23 mouse cellular contexts compared by ENCODE assay signal in genomic region chr16:3852586-3852985, GRCm38 (mm10). TPM values are rescaled to one million over a fixed set of nuclear protein-coding genes. Genes with fewer than 3 reads are reported as not detected.
DNase-seq lines count a peak whose midpoint lies in the region; ATAC-seq and TF ChIP-seq lines count a peak whose summit lies in the region.
"Had no signal": no experiment of that assay in that cellular context is flagged by ENCODE, and none has a peak within 500 bp of the region (broad histone marks: within the 10 kb centered on the region; RNA-seq: fewer than 3 reads in every experiment).

No protein-coding gene starts in this region.

- H3K4me3 ChIP-seq in layer of hippocampus, adult 2 months: no peak overlapping the region
- no peak overlapping the region for H3K4me3 ChIP-seq in limb, embryonic 11.5 days (ENCODE audit: low read depth, low read length)
- H3K4me3 ChIP-seq: megakaryocyte, embryonic 14.5 days; neural tube, embryonic 12.5 days had no signal

- no peak overlapping the region for H3K4me2 ChIP-seq in limb, embryonic 11.5 days (ENCODE audit: low read depth, severe bottlenecking)
- H3K4me2 ChIP-seq: heart, embryonic 11.5 days; neural tube, embryonic 12.5 days had no signal

- TF ChIP-seq CTCF in layer of hippocampus, adult 2 months (conservative IDR thresholded peaks at IDR 0.05): no peak

- no peaks in the 10 kb centered on the region for H3K4me1 ChIP-seq in limb, embryonic 11.5 days (ENCODE audit: control insufficient read depth, insufficient read depth, low read length)

- no peaks in the 10 kb centered on the region for H3K9me3 ChIP-seq in limb, embryonic 11.5 days (ENCODE audit: control insufficient read depth, low read length)
- H3K9me3 ChIP-seq: megakaryocyte, embryonic 14.5 days; neural tube, embryonic 12.5 days had no signal

- no peak overlapping the region for H3K9ac ChIP-seq in limb, embryonic 11.5 days (ENCODE audit: low read length)
- H3K9ac ChIP-seq: liver, embryonic 14.5 days; neural tube, embryonic 12.5 days had no signal

- 21% methylated on average over 12 of the region's 12 CpGs for WGBS in limb, embryonic 11.5 days

- ATAC-seq in limb, embryonic 11.5 days (ENCODE audit: insufficient number of reproducible peaks, low FRiP score, low TSS enrichment, low read depth): no peak
- ATAC-seq: hindbrain, postnatal 0 days had no signal

- H3K27ac ChIP-seq in layer of hippocampus, adult 2 months: no peak overlapping the region
- H3K27ac ChIP-seq in limb, embryonic 11.5 days (replicated peaks; ENCODE audit: low read depth, low read length): no peak overlapping the region
- H3K27ac ChIP-seq: hindbrain, postnatal 0 days; liver, embryonic 14.5 days; neural tube, embryonic 12.5 days had no signal

- no peaks in the 10 kb centered on the region for H3K36me3 ChIP-seq in limb, embryonic 11.5 days (ENCODE audit: control insufficient read depth, insufficient read depth, low read length)
- H3K36me3 ChIP-seq: neural tube, embryonic 12.5 days had no signal

- H3K27me3 ChIP-seq in limb, embryonic 11.5 days (ENCODE audit: control insufficient read depth, insufficient read depth, low read length): no peaks in the 10 kb centered on the region
- H3K27me3 ChIP-seq: megakaryocyte, embryonic 14.5 days; neural tube, embryonic 12.5 days had no signal

- DNase-seq in embryo, embryonic 10 days (ENCODE audit: low spot score): peak; percentile 65
- DNase-seq in embryo, embryonic 10.5 days (ENCODE audit: low spot score): no peak
- peak; percentile 37 to 40 for DNase-seq in layer of hippocampus, adult 2 months (ENCODE audit: low spot score in 2 of 2)
- DNase-seq in layer of hippocampus, postnatal 14 days (ENCODE audit: low spot score in 2 of 2): no peak
- DNase-seq in R1 (ENCODE audit: low read depth, low spot score): peak; percentile 27
- DNase-seq in limb, embryonic 11.5 days (ENCODE audit: low spot score): peak; percentile 57
- no peak for DNase-seq in thymus, postnatal 0 days (ENCODE audit: low spot score)
- DNase-seq: cerebellum, postnatal 25 days; gastrocnemius, postnatal 14 days; heart, postnatal 36 days; kidney, adult 18-20 months; kidney, postnatal 14 days; lung, postnatal 10 days; right cerebral cortex, postnatal 25 days; thymus, postnatal 25 days had no signal

RNA-seq across cellular contexts. Expression of gene Zfp174, which starts 5.5 kb away (rescaled TPM):
- total RNA-seq in layer of hippocampus, adult 2 months (2021): 1 to 10 TPM; 4.8 to 5.3 TPM
- total RNA-seq in layer of hippocampus, postnatal 14 days (2021): 1 to 10 TPM; 4.8 to 5.0 TPM
- 1.1 and 1.4 TPM in 2 replicates for polyA plus RNA-seq in limb, embryonic 11.5 days (2014; fragmentation: Nextera tagmentation; extraction: Ambion mirVana)
- polyA plus RNA-seq in thymus, postnatal 0 days (2015; fragmentation: Nextera tagmentation; extraction: Ambion mirVana): 0.45 and 0.47 TPM in 2 replicates

RNA-seq across cellular contexts. Expression of gene Naa60, which starts 19.6 kb away (rescaled TPM):
- total RNA-seq in layer of hippocampus, adult 2 months (2021): 10 to 100 TPM; 89.3 to 95.2 TPM
- total RNA-seq in layer of hippocampus, postnatal 14 days (2021): 100 to 1,000 TPM in 1 of 2 experiments, 10 to 100 TPM in 1; 98.4 to 115 TPM
- polyA plus RNA-seq in limb, embryonic 11.5 days (2014; fragmentation: Nextera tagmentation; extraction: Ambion mirVana): 54.6 and 60.1 TPM in 2 replicates
- 45.9 and 48.6 TPM in 2 replicates for polyA plus RNA-seq in thymus, postnatal 0 days (2015; fragmentation: Nextera tagmentation; extraction: Ambion mirVana)

RNA-seq across cellular contexts. Expression of gene Olfr15, which starts 21.9 kb away (rescaled TPM):
- total RNA-seq in layer of hippocampus, adult 2 months (2021): not detected
- not detected for total RNA-seq in layer of hippocampus, postnatal 14 days (2021)
- not detected in 2 replicates for polyA plus RNA-seq in limb, embryonic 11.5 days (2014; fragmentation: Nextera tagmentation; extraction: Ambion mirVana)
- not detected in 2 replicates for polyA plus RNA-seq in thymus, postnatal 0 days (2015; fragmentation: Nextera tagmentation; extraction: Ambion mirVana)
- total RNA-seq: gastrocnemius, postnatal 14 days; heart, postnatal 36 days; hindbrain, postnatal 0 days; layer of hippocampus, postnatal 10 days; left cerebral cortex, postnatal 25 days; midbrain, postnatal 0 days had no signal
- polyA plus RNA-seq: heart, embryonic 11.5 days; hindbrain, postnatal 0 days; liver, embryonic 14.5 days; midbrain, postnatal 0 days; neural tube, embryonic 12.5 days had no signal

RNA-seq across cellular contexts. Expression of gene Zfp597, which starts 31.8 kb away (rescaled TPM):
- 10 to 100 TPM; 21.3 to 23.0 TPM for total RNA-seq in layer of hippocampus, adult 2 months (2021)
- 10 to 100 TPM; 20.0 to 24.1 TPM for total RNA-seq in layer of hippocampus, postnatal 14 days (2021)
- 4.5 and 6.1 TPM in 2 replicates for polyA plus RNA-seq in limb, embryonic 11.5 days (2014; fragmentation: Nextera tagmentation; extraction: Ambion mirVana)
- 5.7 and 7.1 TPM in 2 replicates for polyA plus RNA-seq in thymus, postnatal 0 days (2015; fragmentation: Nextera tagmentation; extraction: Ambion mirVana)

RNA-seq across cellular contexts. Expression of gene Gm20695, which starts 31.9 kb away (rescaled TPM):
- total RNA-seq in layer of hippocampus, adult 2 months (2021): under 1 TPM in 1 of 2 experiments, not detected in 1; 0.91 TPM
- 1 to 10 TPM in 1 of 2 experiments, under 1 TPM in 1; 0.48 to 1.7 TPM for total RNA-seq in layer of hippocampus, postnatal 14 days (2021)
- polyA plus RNA-seq in limb, embryonic 11.5 days (2014; fragmentation: Nextera tagmentation; extraction: Ambion mirVana): 1.8 and 3.7 TPM in 2 replicates
- 1.7 and 3.1 TPM in 2 replicates for polyA plus RNA-seq in thymus, postnatal 0 days (2015; fragmentation: Nextera tagmentation; extraction: Ambion mirVana)

Comparison
In these comparisons a context has a peak if more than half of its experiments do, and no peak if none do; other contexts are left out.
1. DNase-seq: peak in embryo, embryonic 10 days (single experiment), layer of hippocampus, adult 2 months (2 of 2), R1 (single experiment) and limb, embryonic 11.5 days (single experiment); none in embryo, embryonic 10.5 days (single experiment), layer of hippocampus, postnatal 14 days (0 of 2) and thymus, postnatal 0 days (single experiment).